Mouse (Mus musculus): ENCODE results near the gene Aldh3a2. TPM values are rescaled to one million over a fixed set of nuclear protein-coding genes. Genes with fewer than 3 reads are reported as not detected.

Aldh3a2 gene
- polyA plus RNA-seq, 1 experiment from 2014 or later = 29.4 TPM

GRCm38 (mm10) chr11:61208316-61208715 lies 58.9 kb downstream of the Aldh3a2 start:
- H3K9ac ChIP-seq = no peak overlapping the region
- no peaks in the 10 kb centered on the region for H3K9me3 ChIP-seq (replicated peaks)
- ATAC-seq (replicated peaks; ENCODE audit: insufficient number of reproducible peaks, insufficient read depth, low FRiP score, low read depth) = no peak
- H3K4me1 ChIP-seq (replicated peaks) = peaks cover 29% of the 10 kb centered on the region
- H3K36me3 ChIP-seq = no peaks in the 10 kb centered on the region
- 60% methylated on average over 10 of the region's 10 CpGs for WGBS
- no peak overlapping the region for H3K4me3 ChIP-seq
- H3K27ac ChIP-seq = peak overlapping the region; percentile 45
- no peak overlapping the region for H3K4me2 ChIP-seq
- peaks cover 38% of the 10 kb centered on the region for H3K27me3 ChIP-seq

- ATAC-seq (replicated peaks; ENCODE audit: insufficient number of reproducible peaks, insufficient read depth, low FRiP score, low read depth) = peak; percentile 65
- H3K27ac ChIP-seq = peak within 1 kb of the TSS; percentile 45
- peak within 1 kb of the TSS; percentile 11; the same call in 1 of the 2 replicates for H3K4me2 ChIP-seq
- H3K9me3 ChIP-seq (replicated peaks) = no peaks in the 10 kb centered on the region
- no peak within 1 kb of the TSS for H3K9ac ChIP-seq
- H3K4me1 ChIP-seq (replicated peaks) = peaks cover 29% of the 10 kb centered on the region
- H3K4me3 ChIP-seq = no peak within 1 kb of the TSS
- WGBS = 36% methylated on average over 10 of the region's 10 CpGs
- peaks cover 31% of the 10 kb centered on the region for H3K27me3 ChIP-seq
- H3K36me3 ChIP-seq = no peaks in the 10 kb centered on the region
These were observed 59.6 kb downstream of the Aldh3a2 start, which contains the start of gene Aldh3a1 for GRCm38 (mm10) chr11:61207487-61208246. Gene Aldh3a1 (plus strand): TSS chr11:61207537.

GRCm38 (mm10) chr11:61206136-61206535 lies 61.1 kb downstream of the Aldh3a2 start:
- H3K36me3 ChIP-seq = no peaks in the 10 kb centered on the region
- ATAC-seq (replicated peaks; ENCODE audit: insufficient number of reproducible peaks, insufficient read depth, low FRiP score, low read depth) = no peak
- no peak overlapping the region for H3K9ac ChIP-seq
- H3K27me3 ChIP-seq = peaks cover 16% of the 10 kb centered on the region
- H3K27ac ChIP-seq = no peak overlapping the region
- no peak overlapping the region for H3K4me2 ChIP-seq
- no peaks in the 10 kb centered on the region for H3K9me3 ChIP-seq (replicated peaks)
- WGBS = 88% methylated on average over 3 of the region's 3 CpGs
- peaks cover 25% of the 10 kb centered on the region for H3K4me1 ChIP-seq (replicated peaks)
- H3K4me3 ChIP-seq = no peak overlapping the region

- H3K4me2 ChIP-seq = no peak overlapping the region
- peaks cover 10% of the 10 kb centered on the region for H3K27me3 ChIP-seq
- H3K4me3 ChIP-seq = no peak overlapping the region
- no peak for ATAC-seq (replicated peaks; ENCODE audit: insufficient number of reproducible peaks, insufficient read depth, low FRiP score, low read depth)
- H3K27ac ChIP-seq = no peak overlapping the region
- no peaks in the 10 kb centered on the region for H3K9me3 ChIP-seq (replicated peaks)
- WGBS = 83% methylated on average over 10 of the region's 10 CpGs
- H3K4me1 ChIP-seq (replicated peaks) = peaks cover 25% of the 10 kb centered on the region
- no peaks in the 10 kb centered on the region for H3K36me3 ChIP-seq
- no peak overlapping the region for H3K9ac ChIP-seq
These were observed 61.9 kb downstream of the Aldh3a2 start for GRCm38 (mm10) chr11:61205167-61205950.

- H3K4me3 ChIP-seq = no peak overlapping the region
- no peaks in the 10 kb centered on the region for H3K36me3 ChIP-seq
- no peaks in the 10 kb centered on the region for H3K9me3 ChIP-seq (replicated peaks)
- H3K4me2 ChIP-seq = no peak overlapping the region
- no peak for ATAC-seq (replicated peaks; ENCODE audit: insufficient number of reproducible peaks, insufficient read depth, low FRiP score, low read depth)
- 70% methylated on average over 2 of the region's 2 CpGs for WGBS
- no peaks in the 10 kb centered on the region for H3K27me3 ChIP-seq
- H3K9ac ChIP-seq = no peak overlapping the region
- H3K4me1 ChIP-seq (replicated peaks) = peaks cover 14% of the 10 kb centered on the region
- H3K27ac ChIP-seq = no peak overlapping the region
These were observed 64.5 kb downstream of the Aldh3a2 start for GRCm38 (mm10) chr11:61202810-61203209.

GRCm38 (mm10) chr11:61202186-61202585 lies 65.1 kb downstream of the Aldh3a2 start:
- Histone ChIP-seq H3K9ac (no peak overlapping the region), H3K4me3 (no peak overlapping the region), H3K9me3 (replicated peaks) (no peaks in the 10 kb centered on the region), H3K4me1 (replicated peaks) (peaks cover 8% of the 10 kb centered on the region), H3K4me2 (no peak overlapping the region), H3K27me3 (no peaks in the 10 kb centered on the region), H3K36me3 (no peaks in the 10 kb centered on the region), H3K27ac (no peak overlapping the region)
- ATAC-seq (replicated peaks; ENCODE audit: insufficient number of reproducible peaks, insufficient read depth, low FRiP score, low read depth) = no peak
- WGBS = 74% methylated on average over 6 of the region's 6 CpGs

- no peaks in the 10 kb centered on the region for H3K4me1 ChIP-seq (replicated peaks)
- no peaks in the 10 kb centered on the region for H3K9me3 ChIP-seq (replicated peaks)
- H3K27me3 ChIP-seq = peaks cover 5% of the 10 kb centered on the region; the same call in 1 of the 2 replicates
- H3K4me2 ChIP-seq = no peak overlapping the region
- no peak overlapping the region for H3K9ac ChIP-seq
- H3K4me3 ChIP-seq = no peak overlapping the region
- no peak for ATAC-seq (replicated peaks; ENCODE audit: insufficient number of reproducible peaks, insufficient read depth, low FRiP score, low read depth)
- H3K36me3 ChIP-seq = no peaks in the 10 kb centered on the region
- H3K27ac ChIP-seq = no peak overlapping the region
- WGBS = 48% methylated on average over 4 of the region's 4 CpGs
These were observed 67.5 kb downstream of the Aldh3a2 start for GRCm38 (mm10) chr11:61199620-61200362.

GRCm38 (mm10) chr11:61197935-61198334 lies 69.3 kb downstream of the Aldh3a2 start:
- Histone ChIP-seq H3K4me1 (replicated peaks) (no peaks in the 10 kb centered on the region), H3K9ac (no peak overlapping the region), H3K4me3 (no peak overlapping the region), H3K9me3 (replicated peaks) (no peaks in the 10 kb centered on the region), H3K27ac (no peak overlapping the region), H3K27me3 (peaks cover 13% of the 10 kb centered on the region), H3K36me3 (no peaks in the 10 kb centered on the region), H3K4me2 (no peak overlapping the region)
- ATAC-seq (replicated peaks; ENCODE audit: insufficient number of reproducible peaks, insufficient read depth, low FRiP score, low read depth) = no peak

- H3K4me2 ChIP-seq = no peak overlapping the region
- H3K9me3 ChIP-seq (replicated peaks) = no peaks in the 10 kb centered on the region
- no peak overlapping the region for H3K4me3 ChIP-seq
- no peaks in the 10 kb centered on the region for H3K4me1 ChIP-seq (replicated peaks)
- H3K27me3 ChIP-seq = peaks cover 13% of the 10 kb centered on the region
- H3K9ac ChIP-seq = no peak overlapping the region
- no peak overlapping the region for H3K27ac ChIP-seq
- ATAC-seq (replicated peaks; ENCODE audit: insufficient number of reproducible peaks, insufficient read depth, low FRiP score, low read depth) = no peak
- WGBS = 78% methylated on average over 14 of the region's 14 CpGs
- H3K36me3 ChIP-seq = no peaks in the 10 kb centered on the region
These were observed 70.5 kb downstream of the Aldh3a2 start for GRCm38 (mm10) chr11:61196616-61197353.

GRCm38 (mm10) chr11:61193392-61193791 lies 73.9 kb downstream of the Aldh3a2 start:
- ATAC-seq (replicated peaks; ENCODE audit: insufficient number of reproducible peaks, insufficient read depth, low FRiP score, low read depth) = no peak
- no peak overlapping the region for H3K4me3 ChIP-seq
- no peaks in the 10 kb centered on the region for H3K36me3 ChIP-seq
- no peak overlapping the region for H3K4me2 ChIP-seq
- H3K4me1 ChIP-seq (replicated peaks) = no peaks in the 10 kb centered on the region
- no peak overlapping the region for H3K27ac ChIP-seq
- 4% methylated on average over 9 of the region's 9 CpGs for WGBS
- H3K9ac ChIP-seq = no peak overlapping the region
- peaks cover 13% of the 10 kb centered on the region for H3K27me3 ChIP-seq
- H3K9me3 ChIP-seq (replicated peaks) = no peaks in the 10 kb centered on the region

- Histone ChIP-seq H3K36me3 (no peaks in the 10 kb centered on the region), H3K4me2 (no peak overlapping the region), H3K27me3 (peaks cover 13% of the 10 kb centered on the region), H3K9ac (no peak overlapping the region), H3K27ac (no peak overlapping the region), H3K4me1 (replicated peaks) (no peaks in the 10 kb centered on the region), H3K4me3 (no peak overlapping the region), H3K9me3 (replicated peaks) (no peaks in the 10 kb centered on the region)
- WGBS = 100% methylated on average over 2 of the region's 2 CpGs
- no peak for ATAC-seq (replicated peaks; ENCODE audit: insufficient number of reproducible peaks, insufficient read depth, low FRiP score, low read depth)
These were observed 74.5 kb downstream of the Aldh3a2 start for GRCm38 (mm10) chr11:61192779-61193178.

Measured in heart, embryonic 15.5 days (tissue).